Mouse (Mus musculus) hindbrain, embryonic 15.5 days (tissue): ENCODE measurements at regions not wholly inside any gene's neighbourhood (a gene's known extent, or its start where the extent isn't known, plus 50 kb on each side); places are given as distances from the start of the nearest gene placed in this dataset.
"Not testable (repeated sequence)": the region's sequence is repeated elsewhere in the genome, so short reads cannot be mapped to it uniquely, and the experiment has no call there.

ENCODE experiments used
- ATAC-seq: fragments of 200-750 bp; cut with Nextera tagmentation; 2 replicates; pipeline ENCODE4 v1.8.0; 2017; ENCODE audit warnings: low read depth, moderate number of reproducible peaks, moderate TSS enrichment; ENCODE audit not compliant: low FRiP score
- H3K27ac ChIP-seq: fragments of 300-500 bp; sonication (generic); replicated peaks from 2 replicates; pipeline ENCODE4 v1.5.1; 2015; ENCODE audit warnings: mild to moderate bottlenecking, inconsistent platforms
- H3K27me3 ChIP-seq: fragments of 300-500 bp; sonication (generic); 2 replicates; pipeline ENCODE4 v1.6.1; 2015; ENCODE audit warnings: control low read depth, inconsistent platforms
- H3K36me3 ChIP-seq: fragments of 300-500 bp; sonication (generic); 2 replicates; pipeline ENCODE4 v1.6.1; 2015; ENCODE audit warnings: control low read depth, inconsistent platforms
- H3K4me1 ChIP-seq: fragments of 300-500 bp; sonication (generic); replicated peaks from 2 replicates; pipeline ENCODE4 v1.6.1; 2015; ENCODE audit warnings: control low read depth, inconsistent platforms
- H3K4me2 ChIP-seq: fragments of 300-500 bp; sonication (generic); 2 replicates; pipeline ENCODE4 v1.6.1; 2015; ENCODE audit warnings: moderate library complexity, mild to moderate bottlenecking, inconsistent platforms
- H3K4me3 ChIP-seq: fragments of 300-500 bp; sonication (generic); 2 replicates; pipeline ENCODE4 v1.5.1; 2015; ENCODE audit warnings: mild to moderate bottlenecking, inconsistent platforms
- H3K9ac ChIP-seq: fragments of 300-500 bp; sonication (generic); 2 replicates; pipeline ENCODE4 v1.6.1; 2015; ENCODE audit warnings: inconsistent platforms
- H3K9me3 ChIP-seq: fragments of 300-500 bp; sonication (generic); 2 replicates; pipeline ENCODE4 v1.6.1; 2016; ENCODE audit warnings: control low read depth, inconsistent platforms
- WGBS: fragments of 180-500 bp; shearing (Covaris S2); methylation state at CpG from one replicate; pipeline ENCODE4 v1.1.7; 2015; 5-methylcytosine and 5-hydroxymethylcytosine counted together

- H3K4me1 ChIP-seq = no peaks in the 10 kb centered on the region
- no peak overlapping the region for H3K27ac ChIP-seq
- WGBS = 74% methylated on average over 4 of the region's 4 CpGs
- no peak overlapping the region for H3K4me3 ChIP-seq
- H3K4me2 ChIP-seq = no peak overlapping the region
- H3K36me3 ChIP-seq = no peaks in the 10 kb centered on the region
- no peak for ATAC-seq
- no peak overlapping the region for H3K9ac ChIP-seq
- H3K9me3 ChIP-seq = no peaks in the 10 kb centered on the region
- no peaks in the 10 kb centered on the region for H3K27me3 ChIP-seq
Measured at GRCm38 (mm10) chrX:93888480-93888879, 56.5 kb upstream of the Pdk3 start.

- no peaks in the 10 kb centered on the region for H3K36me3 ChIP-seq
- 0 out of 2 replicates have a peak, but pooled peaks have one; percentile 42 for ATAC-seq
- H3K27me3 ChIP-seq = no peaks in the 10 kb centered on the region
- H3K9me3 ChIP-seq = no peaks in the 10 kb centered on the region
- H3K4me1 ChIP-seq = no peaks in the 10 kb centered on the region
- WGBS = 81% methylated on average over 8 of the region's 8 CpGs
- H3K9ac ChIP-seq = no peak overlapping the region
- H3K4me2 ChIP-seq = peak overlapping the region; percentile 49
- no peak overlapping the region for H3K27ac ChIP-seq
- peak overlapping the region; percentile 32; the same call in 1 of the 2 replicates for H3K4me3 ChIP-seq
Measured at GRCm38 (mm10) chrX:93888966-93889365, 57.0 kb upstream of the Pdk3 start.

- 36% methylated on average over 13 of the region's 13 CpGs for WGBS
- H3K4me2 ChIP-seq = peak overlapping the region; percentile 49
- H3K4me1 ChIP-seq = no peaks in the 10 kb centered on the region
- no peaks in the 10 kb centered on the region for H3K36me3 ChIP-seq
- peak; percentile 89 for ATAC-seq
- no peaks in the 10 kb centered on the region for H3K9me3 ChIP-seq
- no peaks in the 10 kb centered on the region for H3K27me3 ChIP-seq
- H3K9ac ChIP-seq = 0 out of 2 replicates have a peak overlapping the region, but pooled peaks have one; percentile 5
- H3K4me3 ChIP-seq = peak overlapping the region; percentile 32
- peak overlapping the region; percentile 71 for H3K27ac ChIP-seq
Measured at GRCm38 (mm10) chrX:93889394-93890042, 57.5 kb upstream of the Pdk3 start.

- no peaks in the 10 kb centered on the region for H3K36me3 ChIP-seq
- WGBS = 74% methylated on average over 5 of the region's 5 CpGs
- ATAC-seq = no peak
- H3K4me2 ChIP-seq = no peak overlapping the region
- H3K9me3 ChIP-seq = no peaks in the 10 kb centered on the region
- H3K27ac ChIP-seq = no peak overlapping the region
- H3K4me1 ChIP-seq = no peaks in the 10 kb centered on the region
- H3K4me3 ChIP-seq = no peak overlapping the region
- no peaks in the 10 kb centered on the region for H3K27me3 ChIP-seq
- no peak overlapping the region for H3K9ac ChIP-seq
Measured at GRCm38 (mm10) chrX:93896838-93897820, 65.1 kb upstream of the Pdk3 start.

GRCm38 (mm10) chrX:93903209-93903608, 65.2 kb upstream of the AU015836 start:
- no peak overlapping the region for H3K27ac ChIP-seq
- H3K9me3 ChIP-seq = no peaks in the 10 kb centered on the region
- no peaks in the 10 kb centered on the region for H3K27me3 ChIP-seq
- H3K4me2 ChIP-seq = no peak overlapping the region
- H3K4me3 ChIP-seq = no peak overlapping the region
- ATAC-seq = no peak
- no peak overlapping the region for H3K9ac ChIP-seq
- no peaks in the 10 kb centered on the region for H3K4me1 ChIP-seq
- H3K36me3 ChIP-seq = no peaks in the 10 kb centered on the region

- 96% methylated on average over 5 of the region's 5 CpGs for WGBS
- no peak for ATAC-seq
Measured at GRCm38 (mm10) chrX:93905531-93905930, 62.9 kb upstream of the AU015836 start.

GRCm38 (mm10) chrX:93911087-93911840, 57.2 kb upstream of the AU015836 start:
- H3K27me3 ChIP-seq = no peaks in the 10 kb centered on the region
- H3K4me3 ChIP-seq = peak overlapping the region; percentile 32
- WGBS = 27% methylated on average over 21 of the region's 21 CpGs
- H3K27ac ChIP-seq = no peak overlapping the region
- H3K9me3 ChIP-seq = no peaks in the 10 kb centered on the region
- 0 out of 2 replicates have a peak overlapping the region, but pooled peaks have one; percentile 33 for H3K9ac ChIP-seq
- peak overlapping the region; percentile 59 for H3K4me2 ChIP-seq
- peak; percentile 72 for ATAC-seq
- H3K4me1 ChIP-seq = no peaks in the 10 kb centered on the region
- no peaks in the 10 kb centered on the region for H3K36me3 ChIP-seq

More at GRCm38 (mm10) chrX:93905531-93905930, 62.9 kb upstream of the AU015836 start:
- Histone ChIP-seq H3K4me3 (no peak overlapping the region), H3K9me3 (no peaks in the 10 kb centered on the region), H3K36me3 (no peaks in the 10 kb centered on the region), H3K9ac (no peak overlapping the region), H3K4me1 (no peaks in the 10 kb centered on the region), H3K27ac (no peak overlapping the region), H3K27me3 (no peaks in the 10 kb centered on the region), H3K4me2 (no peak overlapping the region)

- Histone ChIP-seq H3K27me3 (no peaks in the 10 kb centered on the region), H3K4me2 (no peak overlapping the region), H3K9me3 (no peaks in the 10 kb centered on the region), H3K9ac (no peak overlapping the region), H3K4me1 (no peaks in the 10 kb centered on the region), H3K36me3 (no peaks in the 10 kb centered on the region), H3K27ac (no peak overlapping the region), H3K4me3 (no peak overlapping the region)
- ATAC-seq = no peak
Measured at GRCm38 (mm10) chrX:93915548-93915947, 52.9 kb upstream of the AU015836 start.

- 87% methylated on average over 3 of the region's 3 CpGs for WGBS
- not testable (repeated sequence) for H3K27me3 ChIP-seq, H3K4me1 ChIP-seq, H3K27ac ChIP-seq, ATAC-seq, H3K36me3 ChIP-seq, H3K4me2 ChIP-seq, H3K4me3 ChIP-seq, H3K9ac ChIP-seq, H3K9me3 ChIP-seq
Measured at GRCm38 (mm10) chrX:93917367-93917766, 51.1 kb upstream of the AU015836 start.
